Mouse (Mus musculus): Measurements from ENCODE around the gene Abcc3.

- TF ChIP-seq GATA1 (IDR thresholded peaks at IDR 0.05; ENCODE audit: low read length) (no peak), TAL1 (IDR thresholded peaks at IDR 0.05; ENCODE audit: low read length) (no peak)
These were observed 78.6 kb downstream of the Abcc3 start for GRCm38 (mm10) chr11:94314098-94314652.
